Mouse (Mus musculus): ENCODE results near the gene Rere. TPM values are rescaled to one million over a fixed set of nuclear protein-coding genes. Genes with fewer than 3 reads are reported as not detected.

Rere gene
- polyA plus RNA-seq, 1 experiment from 2014 or later: 29.5 TPM

- Histone ChIP-seq H3K27ac (ENCODE audit: poor library complexity, severe bottlenecking) (no peak overlapping the region), H3K9me3 (replicated peaks) (no peaks in the 10 kb centered on the region), H3K4me1 (replicated peaks) (peaks cover 37% of the 10 kb centered on the region), H3K27me3 (replicated peaks) (no peaks in the 10 kb centered on the region), H3K4me2 (no peak overlapping the region), H3K4me3 (no peak overlapping the region), H3K9ac (no peak overlapping the region), H3K36me3 (0 out of 2 replicates have a peak, but pooled peaks cover 2% of the 10 kb centered on the region)
- 77% methylated on average over 6 of the region's 6 CpGs for whole genome bisulfite sequencing
- no peak for ATAC-seq (ENCODE audit: insufficient number of reproducible peaks, low FRiP score)
Measured at GRCm38 (mm10) chr4:150438621-150439020, 157.2 kb downstream of the Rere start.

GRCm38 (mm10) chr4:150441931-150442330, 160.5 kb downstream of the Rere start:
- no peak for ATAC-seq (ENCODE audit: insufficient number of reproducible peaks, low FRiP score)
- Histone ChIP-seq H3K4me3 (no peak overlapping the region), H3K4me1 (replicated peaks) (peaks cover 59% of the 10 kb centered on the region), H3K9me3 (replicated peaks) (no peaks in the 10 kb centered on the region), H3K36me3 (no peaks in the 10 kb centered on the region), H3K4me2 (no peak overlapping the region), H3K27me3 (replicated peaks) (no peaks in the 10 kb centered on the region), H3K27ac (ENCODE audit: poor library complexity, severe bottlenecking) (peak overlapping the region; percentile 44; the same call in 1 of the 2 replicates), H3K9ac (no peak overlapping the region)
- 63% methylated on average over 10 of the region's 10 CpGs for WGBS

DNA sequence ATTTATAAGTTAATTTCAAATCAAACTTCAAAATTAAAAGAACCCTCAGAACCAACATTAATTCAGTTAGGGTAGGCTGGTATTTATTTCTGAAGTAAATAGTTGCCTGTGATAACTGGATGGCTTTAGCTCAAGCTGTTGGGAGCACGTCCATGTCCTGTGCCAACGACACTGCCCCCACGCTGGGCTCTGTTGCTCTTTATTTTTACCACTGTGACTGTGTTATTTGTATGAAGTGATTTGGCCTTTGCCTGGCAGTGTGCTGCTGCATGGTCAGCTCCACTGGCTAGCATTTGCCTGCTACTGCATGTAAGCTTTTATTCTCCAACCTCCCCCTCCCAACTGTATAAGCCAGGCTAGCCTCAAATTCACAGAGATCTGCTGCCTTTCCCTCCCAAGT, 162.6 kb downstream of the Rere start:
- H3K27me3 ChIP-seq (replicated peaks): no peaks in the 10 kb centered on the region
- H3K4me3 ChIP-seq: no peak overlapping the region
- WGBS: 67% methylated on average over 3 of the region's 3 CpGs
- no peak overlapping the region for H3K4me2 ChIP-seq
- ATAC-seq (ENCODE audit: insufficient number of reproducible peaks, low FRiP score): no peak
- H3K9ac ChIP-seq: no peak overlapping the region
- peak overlapping the region; percentile 13; the same call in 1 of the 2 replicates for H3K27ac ChIP-seq (ENCODE audit: poor library complexity, severe bottlenecking)
- H3K36me3 ChIP-seq: no peaks in the 10 kb centered on the region
- H3K4me1 ChIP-seq (replicated peaks): peaks cover 72% of the 10 kb centered on the region
- H3K9me3 ChIP-seq (replicated peaks): no peaks in the 10 kb centered on the region

- Histone ChIP-seq H3K4me1 (replicated peaks) (peaks cover 79% of the 10 kb centered on the region), H3K27me3 (replicated peaks) (no peaks in the 10 kb centered on the region), H3K4me2 (peak overlapping the region; percentile 5; the same call in 1 of the 2 replicates), H3K9me3 (replicated peaks) (no peaks in the 10 kb centered on the region), H3K27ac (ENCODE audit: poor library complexity, severe bottlenecking) (peak overlapping the region; percentile 78), H3K4me3 (no peak overlapping the region), H3K36me3 (no peaks in the 10 kb centered on the region), H3K9ac (no peak overlapping the region)
- ATAC-seq (ENCODE audit: insufficient number of reproducible peaks, low FRiP score): peak; percentile 58; the same call in 1 of the 2 replicates
- WGBS: 60% methylated on average over 4 of the region's 4 CpGs
Measured at GRCm38 (mm10) chr4:150446617-150447016, 165.2 kb downstream of the Rere start.

DNA sequence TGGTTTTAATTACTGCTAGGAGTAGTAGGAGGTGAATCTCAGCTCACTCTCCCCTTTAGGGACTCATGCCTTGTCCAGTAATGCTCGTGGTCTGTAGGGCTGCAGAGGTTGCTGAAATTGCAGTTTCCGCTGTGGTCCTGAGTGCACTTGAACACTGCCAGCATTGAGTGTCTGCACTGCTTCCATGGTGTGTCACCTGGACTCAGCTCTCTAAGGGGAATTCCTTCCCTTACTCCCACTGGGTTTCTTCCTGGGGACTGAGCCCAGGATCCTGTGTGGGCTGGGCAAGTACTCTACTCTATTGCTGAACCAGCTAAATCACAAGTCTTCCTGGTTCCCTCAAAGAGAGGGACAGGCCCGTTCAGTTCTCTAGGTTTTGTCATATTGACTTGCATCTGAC, 166.1 kb downstream of the Rere start:
- no peak overlapping the region for H3K4me3 ChIP-seq
- H3K27me3 ChIP-seq (replicated peaks): no peaks in the 10 kb centered on the region
- WGBS: 79% methylated on average over 3 of the region's 3 CpGs
- no peaks in the 10 kb centered on the region for H3K9me3 ChIP-seq (replicated peaks)
- no peak overlapping the region for H3K4me2 ChIP-seq
- no peaks in the 10 kb centered on the region for H3K36me3 ChIP-seq
- peak overlapping the region; percentile 69 for H3K27ac ChIP-seq (ENCODE audit: poor library complexity, severe bottlenecking)
- H3K4me1 ChIP-seq (replicated peaks): peaks cover 81% of the 10 kb centered on the region
- no peak for ATAC-seq (ENCODE audit: insufficient number of reproducible peaks, low FRiP score)
- no peak overlapping the region for H3K9ac ChIP-seq

DNA sequence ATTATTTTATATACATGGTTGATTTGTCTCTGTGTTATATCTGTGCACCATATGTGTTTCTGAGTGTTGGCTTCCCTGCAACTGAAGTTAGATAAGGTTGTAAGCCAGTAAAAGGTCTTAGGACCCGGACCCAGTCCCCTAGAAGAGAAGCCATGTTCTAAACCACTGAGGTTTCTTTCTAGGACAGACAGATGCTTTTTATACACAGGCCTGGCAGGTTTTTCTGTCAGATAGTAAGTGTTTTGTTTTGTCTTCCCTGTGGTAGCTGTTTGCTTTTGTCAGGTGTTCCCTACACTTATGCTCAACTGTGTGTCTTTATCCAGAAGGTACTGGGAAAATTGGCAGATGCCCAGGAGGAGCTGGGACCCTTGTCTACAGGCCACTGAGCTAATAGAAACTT, 167.0 kb downstream of the Rere start:
- Histone ChIP-seq H3K4me2 (no peak overlapping the region), H3K9me3 (replicated peaks) (no peaks in the 10 kb centered on the region), H3K36me3 (no peaks in the 10 kb centered on the region), H3K4me3 (no peak overlapping the region), H3K4me1 (replicated peaks) (peaks cover 83% of the 10 kb centered on the region), H3K27ac (ENCODE audit: poor library complexity, severe bottlenecking) (peak overlapping the region; percentile 69; the same call in 1 of the 2 replicates), H3K27me3 (replicated peaks) (no peaks in the 10 kb centered on the region), H3K9ac (no peak overlapping the region)
- ATAC-seq (ENCODE audit: insufficient number of reproducible peaks, low FRiP score): no peak
- 48% methylated on average over 1 of the region's 1 CpGs for whole genome bisulfite sequencing

- Histone ChIP-seq H3K4me1 (replicated peaks) (peaks cover 80% of the 10 kb centered on the region), H3K4me2 (no peak overlapping the region), H3K4me3 (no peak overlapping the region), H3K9ac (no peak overlapping the region), H3K27ac (ENCODE audit: poor library complexity, severe bottlenecking) (no peak overlapping the region), H3K9me3 (replicated peaks) (no peaks in the 10 kb centered on the region), H3K36me3 (no peaks in the 10 kb centered on the region), H3K27me3 (replicated peaks) (no peaks in the 10 kb centered on the region)
- 55% methylated on average over 6 of the region's 6 CpGs for WGBS
- no peak for ATAC-seq (ENCODE audit: insufficient number of reproducible peaks, low FRiP score)
Measured at GRCm38 (mm10) chr4:150450081-150450691, 168.7 kb downstream of the Rere start.

GRCm38 (mm10) chr4:150452155-150452847, 170.9 kb downstream of the Rere start:
- Histone ChIP-seq H3K4me2 (no peak overlapping the region), H3K27ac (ENCODE audit: poor library complexity, severe bottlenecking) (0 out of 2 replicates have a peak overlapping the region, but pooled peaks have one; percentile 8), H3K9me3 (replicated peaks) (no peaks in the 10 kb centered on the region), H3K27me3 (replicated peaks) (no peaks in the 10 kb centered on the region), H3K36me3 (no peaks in the 10 kb centered on the region), H3K4me1 (replicated peaks) (peaks cover 74% of the 10 kb centered on the region), H3K9ac (no peak overlapping the region), H3K4me3 (no peak overlapping the region)
- ATAC-seq (ENCODE audit: insufficient number of reproducible peaks, low FRiP score): 0 out of 2 replicates have a peak, but pooled peaks have one; percentile 16
- WGBS: 69% methylated on average over 11 of the region's 11 CpGs

GRCm38 (mm10) chr4:150454571-150455306, 173.3 kb downstream of the Rere start:
- WGBS: 47% methylated on average over 12 of the region's 12 CpGs

GRCm38 (mm10) chr4:150455750-150456149, 174.3 kb downstream of the Rere start:
- H3K4me1 ChIP-seq (replicated peaks): peaks cover 78% of the 10 kb centered on the region
- H3K4me3 ChIP-seq: no peak overlapping the region
- WGBS: 67% methylated on average over 1 of the region's 1 CpGs
- no peak overlapping the region for H3K9ac ChIP-seq
- H3K27ac ChIP-seq (ENCODE audit: poor library complexity, severe bottlenecking): no peak overlapping the region
- H3K36me3 ChIP-seq: no peaks in the 10 kb centered on the region
- H3K9me3 ChIP-seq (replicated peaks): no peaks in the 10 kb centered on the region
- no peak for ATAC-seq (ENCODE audit: insufficient number of reproducible peaks, low FRiP score)
- no peaks in the 10 kb centered on the region for H3K27me3 ChIP-seq (replicated peaks)
- H3K4me2 ChIP-seq: no peak overlapping the region

More at GRCm38 (mm10) chr4:150454571-150455306, 173.3 kb downstream of the Rere start:
- no peak overlapping the region for H3K4me3 ChIP-seq
- no peak overlapping the region for H3K4me2 ChIP-seq
- no peak for ATAC-seq (ENCODE audit: insufficient number of reproducible peaks, low FRiP score)
- H3K27me3 ChIP-seq (replicated peaks): no peaks in the 10 kb centered on the region
- H3K9ac ChIP-seq: peak overlapping the region; percentile 51; the same call in 1 of the 2 replicates
- no peaks in the 10 kb centered on the region for H3K9me3 ChIP-seq (replicated peaks)
- peaks cover 78% of the 10 kb centered on the region for H3K4me1 ChIP-seq (replicated peaks)
- H3K27ac ChIP-seq (ENCODE audit: poor library complexity, severe bottlenecking): peak overlapping the region; percentile 65
- H3K36me3 ChIP-seq: no peaks in the 10 kb centered on the region

DNA sequence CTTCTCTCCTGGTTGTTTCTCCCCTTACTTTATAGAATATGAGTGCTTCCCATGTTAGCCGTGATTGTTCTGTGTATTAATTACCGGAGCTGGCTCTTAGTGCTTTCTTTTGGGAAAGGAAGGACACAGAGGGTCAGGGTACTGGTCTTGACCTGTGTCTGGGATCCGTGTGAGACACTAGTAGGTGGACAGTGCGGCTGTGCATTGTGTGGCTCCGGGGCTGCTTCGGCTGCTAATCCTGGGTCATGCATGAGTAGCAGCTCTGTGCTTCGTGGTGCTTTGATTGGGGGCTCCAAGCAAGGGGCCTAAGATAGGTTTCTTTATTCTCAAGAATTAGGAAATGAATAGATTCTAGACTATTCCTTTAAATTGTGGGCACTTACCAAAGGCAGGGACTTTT, 175.0 kb downstream of the Rere start:
- no peak overlapping the region for H3K27ac ChIP-seq (ENCODE audit: poor library complexity, severe bottlenecking)
- peaks cover 83% of the 10 kb centered on the region for H3K4me1 ChIP-seq (replicated peaks)
- no peak overlapping the region for H3K9ac ChIP-seq
- H3K36me3 ChIP-seq: no peaks in the 10 kb centered on the region
- no peak overlapping the region for H3K4me2 ChIP-seq
- H3K27me3 ChIP-seq (replicated peaks): no peaks in the 10 kb centered on the region
- H3K9me3 ChIP-seq (replicated peaks): no peaks in the 10 kb centered on the region
- 73% methylated on average over 7 of the region's 7 CpGs for whole genome bisulfite sequencing
- no peak overlapping the region for H3K4me3 ChIP-seq
- ATAC-seq (ENCODE audit: insufficient number of reproducible peaks, low FRiP score): no peak
